Mouse (Mus musculus): Measurements from ENCODE around the gene Rassf9. TPM values are rescaled to one million over a fixed set of nuclear protein-coding genes. Genes with fewer than 3 reads are reported as not detected.
A peak's percentile ranks its signal among the peaks of the same experiment; 100 is the strongest.

Rassf9 gene
- 1.9 and 2.3 TPM in 2 replicates for polyA plus RNA-seq (2016; fragmentation: Nextera tagmentation; extraction: Ambion mirVana)

GRCm38 (mm10) chr10:102511807-102512461 lies at the start of gene Rassf9:
TSS of gene Rassf9 (plus strand) at chr10:102512222.
- peak; percentile 69 for DNase-seq (ENCODE audit: low spot score)
- peak within 1 kb of the TSS; percentile 41 for H3K4me3 ChIP-seq
- no peaks in the 10 kb centered on the region for H3K27me3 ChIP-seq (replicated peaks; ENCODE audit: low read depth, poor library complexity, severe bottlenecking)
- H3K27ac ChIP-seq (replicated peaks), result peak within 1 kb of the TSS; percentile 85
- no peaks in the 10 kb centered on the region for H3K36me3 ChIP-seq (replicated peaks)
- 7% methylated on average over 5 of the region's 5 CpGs for WGBS
- H3K4me1 ChIP-seq, result peaks cover 35% of the 10 kb centered on the region
- H3K9me3 ChIP-seq, result no peaks in the 10 kb centered on the region

GRCm38 (mm10) chr10:102469412-102469811 lies 42.6 kb upstream of the Rassf9 start:
- DNase-seq (ENCODE audit: low spot score), result no peak
- Histone ChIP-seq H3K27me3 (replicated peaks; ENCODE audit: low read depth, poor library complexity, severe bottlenecking) (no peaks in the 10 kb centered on the region), H3K4me3 (no peak overlapping the region), H3K36me3 (replicated peaks) (no peaks in the 10 kb centered on the region), H3K27ac (replicated peaks) (no peak overlapping the region), H3K4me1 (no peaks in the 10 kb centered on the region), H3K9me3 (no peaks in the 10 kb centered on the region)
- WGBS, result 88% methylated on average over 2 of the region's 2 CpGs

GRCm38 (mm10) chr10:102490386-102490785 lies 21.6 kb upstream of the Rassf9 start, which contains the start of gene Nts:
TSS of gene Nts (minus strand) at chr10:102490486.
- no peaks in the 10 kb centered on the region for H3K4me1 ChIP-seq
- DNase-seq (ENCODE audit: low spot score), result no peak
- H3K36me3 ChIP-seq (replicated peaks), result no peaks in the 10 kb centered on the region
- no peak within 1 kb of the TSS for H3K4me3 ChIP-seq
- no peaks in the 10 kb centered on the region for H3K9me3 ChIP-seq
- WGBS, result 29% methylated on average over 3 of the region's 3 CpGs
- H3K27me3 ChIP-seq (replicated peaks; ENCODE audit: low read depth, poor library complexity, severe bottlenecking), result no peaks in the 10 kb centered on the region; the same call in 1 of the 2 replicates
- no peak within 1 kb of the TSS for H3K27ac ChIP-seq (replicated peaks)

GRCm38 (mm10) chr10:102491792-102492191 lies 20.2 kb upstream of the Rassf9 start:
- DNase-seq (ENCODE audit: low spot score), result peak; percentile 51
- no peak overlapping the region for H3K27ac ChIP-seq (replicated peaks)
- WGBS, result 14% methylated on average over 3 of the region's 3 CpGs
- H3K9me3 ChIP-seq, result no peaks in the 10 kb centered on the region
- no peak overlapping the region for H3K4me3 ChIP-seq
- H3K36me3 ChIP-seq (replicated peaks), result no peaks in the 10 kb centered on the region
- H3K4me1 ChIP-seq, result no peaks in the 10 kb centered on the region
- H3K27me3 ChIP-seq (replicated peaks; ENCODE audit: low read depth, poor library complexity, severe bottlenecking), result no peaks in the 10 kb centered on the region; the same call in 1 of the 2 replicates

- no peak overlapping the region for H3K4me3 ChIP-seq
- H3K27ac ChIP-seq (replicated peaks), result no peak overlapping the region
- H3K9me3 ChIP-seq, result no peaks in the 10 kb centered on the region
- H3K36me3 ChIP-seq (replicated peaks), result no peaks in the 10 kb centered on the region
- 28% methylated on average over 4 of the region's 4 CpGs for WGBS
- no peaks in the 10 kb centered on the region for H3K4me1 ChIP-seq
- DNase-seq (ENCODE audit: low spot score), result no peak
- no peaks in the 10 kb centered on the region for H3K27me3 ChIP-seq (replicated peaks; ENCODE audit: low read depth, poor library complexity, severe bottlenecking)
Measured at GRCm38 (mm10) chr10:102498754-102499153, 13.3 kb upstream of the Rassf9 start.

GRCm38 (mm10) chr10:102507386-102507785 lies 4.6 kb upstream of the Rassf9 start:
- DNase-seq (ENCODE audit: low spot score), result no peak
- no peak overlapping the region for H3K27ac ChIP-seq (replicated peaks)

GRCm38 (mm10) chr10:102511461-102511806 lies 588 bp upstream of the Rassf9 start:
- no peak for DNase-seq (ENCODE audit: low spot score)
- H3K4me1 ChIP-seq, result peaks cover 40% of the 10 kb centered on the region
- no peaks in the 10 kb centered on the region for H3K36me3 ChIP-seq (replicated peaks)
- peak overlapping the region; percentile 85 for H3K27ac ChIP-seq (replicated peaks)
- H3K9me3 ChIP-seq, result no peaks in the 10 kb centered on the region
- 34% methylated on average over 3 of the region's 3 CpGs for WGBS
- no peaks in the 10 kb centered on the region for H3K27me3 ChIP-seq (replicated peaks; ENCODE audit: low read depth, poor library complexity, severe bottlenecking)
- H3K4me3 ChIP-seq, result peak overlapping the region; percentile 41

More at GRCm38 (mm10) chr10:102507386-102507785, 4.6 kb upstream of the Rassf9 start:
- Histone ChIP-seq H3K4me3 (no peak overlapping the region), H3K27me3 (replicated peaks; ENCODE audit: low read depth, poor library complexity, severe bottlenecking) (no peaks in the 10 kb centered on the region), H3K36me3 (replicated peaks) (no peaks in the 10 kb centered on the region), H3K4me1 (peaks cover 33% of the 10 kb centered on the region), H3K9me3 (no peaks in the 10 kb centered on the region)
- 36% methylated on average over 4 of the region's 4 CpGs for WGBS

GRCm38 (mm10) chr10:102514159-102514558 lies 2.1 kb downstream of the Rassf9 start:
- WGBS, result 36% methylated on average over 1 of the region's 1 CpGs
- no peak overlapping the region for H3K27ac ChIP-seq (replicated peaks)

GRCm38 (mm10) chr10:102527901-102528300 lies 15.9 kb downstream of the Rassf9 start:
- H3K36me3 ChIP-seq (replicated peaks), result no peaks in the 10 kb centered on the region
- no peaks in the 10 kb centered on the region for H3K27me3 ChIP-seq (replicated peaks; ENCODE audit: low read depth, poor library complexity, severe bottlenecking)
- no peaks in the 10 kb centered on the region for H3K4me1 ChIP-seq
- no peaks in the 10 kb centered on the region for H3K9me3 ChIP-seq
- 72% methylated on average over 3 of the region's 3 CpGs for WGBS
- no peak overlapping the region for H3K4me3 ChIP-seq
- no peak overlapping the region for H3K27ac ChIP-seq (replicated peaks)
- DNase-seq (ENCODE audit: low spot score), result no peak

More at GRCm38 (mm10) chr10:102514159-102514558, 2.1 kb downstream of the Rassf9 start:
- Histone ChIP-seq H3K27me3 (replicated peaks; ENCODE audit: low read depth, poor library complexity, severe bottlenecking) (no peaks in the 10 kb centered on the region), H3K9me3 (no peaks in the 10 kb centered on the region), H3K4me1 (peaks cover 24% of the 10 kb centered on the region), H3K4me3 (no peak overlapping the region), H3K36me3 (replicated peaks) (no peaks in the 10 kb centered on the region)
- DNase-seq (ENCODE audit: low spot score), result no peak

GRCm38 (mm10) chr10:102553941-102554340 lies 41.9 kb downstream of the Rassf9 start:
- WGBS, result 73% methylated on average over 4 of the region's 4 CpGs

GRCm38 (mm10) chr10:102562488-102562887 lies 50.5 kb downstream of the Rassf9 start:
- Histone ChIP-seq H3K9me3 (no peaks in the 10 kb centered on the region), H3K4me3 (no peak overlapping the region), H3K27me3 (replicated peaks; ENCODE audit: low read depth, poor library complexity, severe bottlenecking) (no peaks in the 10 kb centered on the region), H3K27ac (replicated peaks) (no peak overlapping the region), H3K4me1 (0 out of 2 replicates have a peak, but pooled peaks cover 4% of the 10 kb centered on the region), H3K36me3 (replicated peaks) (no peaks in the 10 kb centered on the region)
- WGBS, result 80% methylated on average over 1 of the region's 1 CpGs
- DNase-seq (ENCODE audit: low spot score), result no peak

More at GRCm38 (mm10) chr10:102553941-102554340, 41.9 kb downstream of the Rassf9 start:
- Histone ChIP-seq H3K27me3 (replicated peaks; ENCODE audit: low read depth, poor library complexity, severe bottlenecking) (no peaks in the 10 kb centered on the region), H3K27ac (replicated peaks) (no peak overlapping the region), H3K9me3 (no peaks in the 10 kb centered on the region), H3K4me1 (no peaks in the 10 kb centered on the region), H3K4me3 (no peak overlapping the region), H3K36me3 (replicated peaks) (no peaks in the 10 kb centered on the region)
- no peak for DNase-seq (ENCODE audit: low spot score)

- H3K27me3 ChIP-seq (replicated peaks; ENCODE audit: low read depth, poor library complexity, severe bottlenecking), result no peaks in the 10 kb centered on the region
- no peaks in the 10 kb centered on the region for H3K4me1 ChIP-seq
- no peaks in the 10 kb centered on the region for H3K9me3 ChIP-seq
- DNase-seq (ENCODE audit: low spot score), result no peak
- H3K27ac ChIP-seq (replicated peaks), result no peak overlapping the region
- no peaks in the 10 kb centered on the region for H3K36me3 ChIP-seq (replicated peaks)
- 91% methylated on average over 3 of the region's 3 CpGs for WGBS
- H3K4me3 ChIP-seq, result no peak overlapping the region
Measured at GRCm38 (mm10) chr10:102577970-102578369, 65.9 kb downstream of the Rassf9 start.

GRCm38 (mm10) chr10:102594306-102594705 lies 82.3 kb downstream of the Rassf9 start:
- Histone ChIP-seq H3K36me3 (replicated peaks) (no peaks in the 10 kb centered on the region), H3K4me1 (no peaks in the 10 kb centered on the region), H3K9me3 (no peaks in the 10 kb centered on the region), H3K27ac (replicated peaks) (no peak overlapping the region), H3K4me3 (no peak overlapping the region), H3K27me3 (replicated peaks; ENCODE audit: low read depth, poor library complexity, severe bottlenecking) (no peaks in the 10 kb centered on the region)
- peak; percentile 19 for DNase-seq (ENCODE audit: low spot score)
- WGBS, result 75% methylated on average over 2 of the region's 2 CpGs

Measured in embryonic facial prominence, embryonic 10.5 days (tissue).